Mouse (Mus musculus) ES-Bruce4 (cell line): ENCODE measurements around the gene Gm43064.

Experiments
- CTCF ChIP-seq: IDR thresholded peaks from one replicate; pipeline ENCODE4 v1.8.1; 2011; ENCODE audit warnings: low read depth, low read length
- EP300 ChIP-seq: IDR thresholded peaks from 2 replicates; pipeline ENCODE4 v1.6.1; 2011; ENCODE audit warnings: low read depth, low read length; ENCODE audit not compliant: insufficient read depth
- POLR2A ChIP-seq: IDR thresholded peaks from one replicate; pipeline ENCODE4 v1.8.1; 2011; ENCODE audit warnings: low read length; ENCODE audit not compliant: insufficient read depth

- no peak for TF ChIP-seq POLR2A
- no peak for TF ChIP-seq EP300
- no peak for TF ChIP-seq CTCF
Measured at GRCm38 (mm10) chr3:103789096-103789495, 20.3 kb upstream of the Gm43064 start.
